Mouse (Mus musculus) testis, adult 2 months (tissue): Measurements from ENCODE around the gene P2rx6.
A peak's percentile ranks its signal among the peaks of the same experiment; 100 is the strongest.

Source experiments
- CTCF ChIP-seq: fragments of 200-500 bp; IDR thresholded peaks from 2 replicates; pipeline ENCODE4 v1.5.1; 2012; ENCODE audit warnings: low read depth, mild to moderate bottlenecking, inconsistent platforms, low read length, moderate library complexity; ENCODE audit not compliant: control insufficient read depth, insufficient read depth, insufficient replicate concordance
- POLR2A ChIP-seq: fragments of 200-500 bp; IDR thresholded peaks from 2 replicates; pipeline ENCODE4 v1.6.1; 2012; ENCODE audit warnings: low read depth, mild to moderate bottlenecking, inconsistent platforms, low read length, moderate library complexity; ENCODE audit not compliant: control insufficient read depth

GRCm38 (mm10) chr16:17530640-17531288 is 30.9 kb upstream of the P2rx6 start, which contains the start of gene Thap7:
- no peak for TF ChIP-seq CTCF
- peak; percentile 83 for TF ChIP-seq POLR2A
